Mouse (Mus musculus) C2C12 (cell line): Measurements from ENCODE around the gene Hsd11b2. TPM values are rescaled to one million over a fixed set of nuclear protein-coding genes. Genes with fewer than 3 reads are reported as not detected.

ENCODE experiments used
- H3K27me3 ChIP-seq: one replicate; pipeline ENCODE4 v1.6.1; 2011; ENCODE audit not compliant: control insufficient read depth, insufficient read depth, insufficient read length
- H3K36me3 ChIP-seq: one replicate; pipeline ENCODE4 v1.6.1; 2011; ENCODE audit not compliant: control insufficient read depth, insufficient read depth
- H3K4me3 ChIP-seq: one replicate; pipeline ENCODE4 v1.5.1; 2011; ENCODE audit warnings: mild to moderate bottlenecking, control low read depth; ENCODE audit not compliant: poor library complexity, insufficient read depth, severe bottlenecking
- H3K79me2 ChIP-seq: one replicate; pipeline ENCODE4 v1.6.1; 2011; ENCODE audit not compliant: control insufficient read depth, insufficient read depth
- H3K79me3 ChIP-seq: one replicate; pipeline ENCODE4 v1.6.1; 2011; ENCODE audit warnings: low read depth, control low read depth
- H3ac ChIP-seq: one replicate; pipeline ENCODE3; 2011; ENCODE audit warnings: low read depth; ENCODE audit not compliant: control insufficient read depth, insufficient read length
- CEBPB ChIP-seq: IDR thresholded peaks from one replicate; pipeline ENCODE4 v1.6.1; 2011; ENCODE audit warnings: low read depth, mild to moderate bottlenecking, control low read depth, moderate library complexity
- CTCF ChIP-seq: IDR thresholded peaks from one replicate; pipeline ENCODE4 v1.5.1; 2011; ENCODE audit not compliant: control insufficient read depth, insufficient read depth, insufficient read length
- FOSL1 ChIP-seq: IDR thresholded peaks from one replicate; pipeline ENCODE4 v1.8.0; 2011; ENCODE audit warnings: mild to moderate bottlenecking, low read length; ENCODE audit not compliant: poor library complexity, insufficient read depth, severe bottlenecking
- MAX ChIP-seq: IDR thresholded peaks from one replicate; pipeline ENCODE4 v1.6.1; 2011; ENCODE audit warnings: mild to moderate bottlenecking, control low read depth
- MYOD1 ChIP-seq: IDR thresholded peaks from one replicate; pipeline ENCODE4 v1.6.1; 2011; ENCODE audit warnings: low read depth; ENCODE audit not compliant: control insufficient read depth, insufficient read length
- MYOG ChIP-seq: IDR thresholded peaks from one replicate; pipeline ENCODE4 v1.6.1; 2011; ENCODE audit not compliant: control insufficient read depth, insufficient read length; ENCODE audit errors: extremely low read depth
- USF1 ChIP-seq: IDR thresholded peaks from one replicate; pipeline ENCODE4 v1.6.1; 2011; ENCODE audit warnings: low read depth, mild to moderate bottlenecking, control low read depth, moderate library complexity
- polyA plus RNA-seq: library from polyadenylated mRNA; unstranded; fragments of >200 nt; fragmentation: generic; extraction: Trizol; gene quantifications from one replicate; pipeline ENCODE4 v1.2.1, GENCODE M21; 2012; ENCODE audit warnings: missing spikeins

Gene Hsd11b2
- polyA plus RNA-seq, 1 experiment: 0.11 TPM

GRCm38 (mm10) chr8:105482123-105482522 is 36.4 kb upstream of the Hsd11b2 start:
- H3K4me3 ChIP-seq: no peak overlapping the region
- peaks cover 12% of the 10 kb centered on the region for H3K36me3 ChIP-seq
- H3K79me2 ChIP-seq: no peaks in the 10 kb centered on the region
- H3K79me3 ChIP-seq: no peaks in the 10 kb centered on the region
- H3K27me3 ChIP-seq: no peaks in the 10 kb centered on the region
- TF ChIP-seq MYOD1: peak; percentile 75
- no peak for TF ChIP-seq CTCF
- no peak overlapping the region for H3ac ChIP-seq

GRCm38 (mm10) chr8:105483212-105484029 is 35.1 kb upstream of the Hsd11b2 start:
- TF ChIP-seq CEBPB (no peak), MAX (no peak), FOSL1 (no peak), CTCF (peak; percentile 90)
- H3ac ChIP-seq: no peak overlapping the region
- no peaks in the 10 kb centered on the region for H3K79me3 ChIP-seq
- no peaks in the 10 kb centered on the region for H3K79me2 ChIP-seq
- peaks cover 12% of the 10 kb centered on the region for H3K36me3 ChIP-seq
- no peak overlapping the region for H3K4me3 ChIP-seq
- H3K27me3 ChIP-seq: no peaks in the 10 kb centered on the region

DNA sequence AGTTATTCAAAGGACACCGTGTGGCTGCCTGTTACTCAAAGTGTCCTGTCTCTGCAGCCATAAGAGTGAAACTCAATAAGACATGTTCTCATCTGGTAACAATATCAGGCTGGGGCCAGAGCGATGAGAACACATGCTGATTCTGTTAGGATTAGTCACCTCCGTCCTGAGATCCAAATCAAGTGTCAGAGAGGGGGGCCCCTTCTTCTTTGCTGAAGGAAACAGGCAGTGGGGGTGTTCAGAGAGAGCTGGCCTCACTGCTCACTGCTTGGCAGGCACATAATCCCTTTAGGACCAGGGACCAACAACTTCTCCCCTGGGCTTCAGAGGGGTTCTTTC is 34.6 kb upstream of the Hsd11b2 start:
- no peaks in the 10 kb centered on the region for H3K79me3 ChIP-seq
- H3ac ChIP-seq: no peak overlapping the region
- H3K4me3 ChIP-seq: no peak overlapping the region
- H3K36me3 ChIP-seq: peaks cover 12% of the 10 kb centered on the region
- TF ChIP-seq MYOD1 (peak; percentile 15), MYOG (no peak)
- H3K79me2 ChIP-seq: no peaks in the 10 kb centered on the region
- H3K27me3 ChIP-seq: no peaks in the 10 kb centered on the region

DNA sequence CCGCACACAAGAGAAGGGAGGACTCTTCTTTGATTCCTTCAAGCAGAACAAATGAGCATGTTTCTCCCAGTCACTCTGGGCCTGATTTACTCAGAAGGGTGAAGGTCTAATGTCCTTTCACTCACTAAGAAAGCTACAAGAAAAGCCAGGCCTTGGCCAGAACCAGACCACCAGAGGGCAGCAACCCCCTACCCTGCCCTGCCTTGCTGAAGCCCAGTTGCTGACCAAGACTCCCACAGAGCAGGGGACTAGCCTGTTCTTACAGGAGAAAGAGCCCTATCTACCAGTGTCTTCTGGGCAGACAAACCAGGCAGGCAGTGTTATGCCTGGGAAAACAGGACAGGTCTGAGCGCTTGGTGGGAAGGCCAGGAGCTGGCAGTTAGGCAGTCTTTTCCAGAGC is 34.2 kb upstream of the Hsd11b2 start:
- Histone ChIP-seq H3K27me3 (no peaks in the 10 kb centered on the region), H3ac (peak overlapping the region; percentile 20), H3K79me2 (no peaks in the 10 kb centered on the region), H3K79me3 (no peaks in the 10 kb centered on the region), H3K36me3 (peaks cover 12% of the 10 kb centered on the region), H3K4me3 (no peak overlapping the region)
- TF ChIP-seq CTCF (peak; percentile 90), USF1 (no peak)

DNA sequence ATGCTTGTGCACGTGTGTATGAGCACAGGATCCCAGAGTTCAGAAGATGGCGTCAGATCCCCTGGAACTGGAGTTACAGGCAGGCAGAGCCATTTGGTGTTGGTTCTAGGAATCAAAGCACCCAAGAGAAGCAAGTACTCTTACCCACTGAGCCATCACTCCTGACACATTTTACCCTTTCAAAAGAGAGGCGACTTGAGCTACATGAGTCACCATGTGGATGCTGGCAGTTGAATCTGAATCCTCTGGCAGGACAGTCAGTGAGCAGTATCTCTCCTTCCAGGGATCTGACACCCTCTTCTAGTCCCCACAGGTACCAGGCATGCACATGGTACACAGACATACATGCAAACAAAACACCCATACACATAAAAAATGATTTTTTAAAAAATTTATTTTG is 30.5 kb upstream of the Hsd11b2 start:
- no peak for TF ChIP-seq FOSL1
- TF ChIP-seq MYOD1: no peak
- TF ChIP-seq USF1: no peak
- no peak for TF ChIP-seq CTCF
- TF ChIP-seq CEBPB: no peak
- H3K4me3 ChIP-seq: no peak overlapping the region
- no peaks in the 10 kb centered on the region for H3K27me3 ChIP-seq

GRCm38 (mm10) chr8:105489281-105489680 is 29.3 kb upstream of the Hsd11b2 start:
- Histone ChIP-seq H3K79me2 (peaks cover under 1% of the 10 kb centered on the region), H3K36me3 (no peaks in the 10 kb centered on the region), H3K27me3 (no peaks in the 10 kb centered on the region), H3ac (no peak overlapping the region), H3K79me3 (no peaks in the 10 kb centered on the region), H3K4me3 (no peak overlapping the region)
- TF ChIP-seq USF1 (no peak), MYOG (no peak)

More for the DNA sequence above, 30.5 kb upstream of the Hsd11b2 start:
- H3K79me2 ChIP-seq: no peaks in the 10 kb centered on the region
- no peaks in the 10 kb centered on the region for H3K36me3 ChIP-seq
- H3ac ChIP-seq: no peak overlapping the region
- no peaks in the 10 kb centered on the region for H3K79me3 ChIP-seq

DNA sequence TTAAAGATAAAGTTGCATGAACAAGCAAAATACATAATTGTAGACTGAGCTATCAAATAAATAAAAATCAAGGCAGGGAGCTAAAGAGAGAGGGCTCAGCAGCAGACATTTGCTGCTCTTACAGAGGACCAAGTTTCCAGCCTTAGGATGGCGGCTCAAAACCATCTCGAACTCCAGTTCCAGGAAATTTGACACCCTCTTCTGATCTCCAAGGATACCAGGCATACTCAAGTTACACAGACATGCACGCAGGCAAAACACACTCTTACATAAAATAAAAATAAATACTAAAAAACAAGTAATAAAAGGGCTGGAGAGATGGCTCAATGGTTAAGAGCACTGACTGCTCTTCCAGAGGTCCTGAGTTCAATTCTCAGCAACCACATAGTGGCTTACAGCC is 25.1 kb upstream of the Hsd11b2 start:
- TF ChIP-seq MYOG (no peak), USF1 (no peak), MYOD1 (no peak), MAX (no peak), FOSL1 (no peak), CEBPB (no peak), CTCF (no peak)
- Histone ChIP-seq H3K4me3 (no peak overlapping the region), H3ac (no peak overlapping the region), H3K79me2 (peaks cover 24% of the 10 kb centered on the region), H3K79me3 (peaks cover 2% of the 10 kb centered on the region), H3K36me3 (no peaks in the 10 kb centered on the region), H3K27me3 (no peaks in the 10 kb centered on the region)
